Mouse (Mus musculus) lung, postnatal 0 days (tissue): ENCODE measurements around the gene Zfp458. TPM values are rescaled to one million over a fixed set of nuclear protein-coding genes. Genes with fewer than 3 reads are reported as not detected.
"Not testable (repeated sequence)": the region's sequence is repeated elsewhere in the genome, so short reads cannot be mapped to it uniquely, and the experiment has no call there.

ENCODE experiments used
- ATAC-seq: fragments of 200-750 bp; cut with Nextera tagmentation; 2 replicates; pipeline ENCODE4 v1.8.0; 2017; ENCODE audit warnings: moderate library complexity
- DNase-seq: peaks from one replicate; pipeline ENCODE4 v3.0.0-alpha.2; 2016; ENCODE audit warnings: low spot score
- H3K27ac ChIP-seq: fragments of 300-500 bp; sonication (generic); 2 replicates; pipeline ENCODE4 v1.5.1; 2014; ENCODE audit warnings: antibody characterized with exemption, mild to moderate bottlenecking, low read length, mixed read lengths
- H3K27me3 ChIP-seq: fragments of 300-500 bp; sonication (generic); replicated peaks from 2 replicates; pipeline ENCODE4 v1.6.1; 2014; ENCODE audit warnings: low read length, mixed read lengths; ENCODE audit not compliant: insufficient read depth
- H3K36me3 ChIP-seq: fragments of 300-500 bp; sonication (generic); 2 replicates; pipeline ENCODE4 v1.6.1; 2014; ENCODE audit warnings: low read length, mixed read lengths; ENCODE audit not compliant: insufficient read depth
- H3K4me1 ChIP-seq: fragments of 300-500 bp; sonication (generic); 2 replicates; pipeline ENCODE4 v1.6.1; 2014; ENCODE audit warnings: antibody characterized with exemption, low read depth, low read length, mixed read lengths; ENCODE audit not compliant: insufficient read depth
- H3K4me2 ChIP-seq: fragments of 300-500 bp; sonication (generic); replicated peaks from 2 replicates; pipeline ENCODE4 v1.6.1; 2014; ENCODE audit warnings: low read depth, mild to moderate bottlenecking, low read length, moderate library complexity, mixed read lengths
- H3K4me3 ChIP-seq: fragments of 300-500 bp; sonication (generic); 2 replicates; pipeline ENCODE4 v1.5.1; 2014; ENCODE audit warnings: low read depth, low read length
- H3K9ac ChIP-seq: fragments of 300-500 bp; sonication (generic); replicated peaks from 2 replicates; pipeline ENCODE4 v1.6.1; 2014; ENCODE audit warnings: low read depth, mild to moderate bottlenecking
- H3K9me3 ChIP-seq: fragments of 300-500 bp; sonication (generic); 2 replicates; pipeline ENCODE4 v1.6.1; 2016; ENCODE audit warnings: low read length, mixed read lengths
- CTCF ChIP-seq: IDR thresholded peaks from 2 replicates; pipeline ENCODE4 v1.5.1; 2016; ENCODE audit warnings: antibody characterized with exemption, mild to moderate bottlenecking
- EP300 ChIP-seq: IDR thresholded peaks from 2 replicates; pipeline ENCODE4 v1.6.1; 2016; ENCODE audit warnings: antibody characterized with exemption, mild to moderate bottlenecking, control low read depth
- WGBS: fragments of 180-500 bp; shearing (Covaris S2); extraction: QIAGEN DNeasy Blood & Tissue Kit; methylation state at CpG from one replicate; pipeline ENCODE4 v1.1.7; 2014; 5-methylcytosine and 5-hydroxymethylcytosine counted together
- polyA plus RNA-seq: library from polyadenylated mRNA; unstranded; fragments of >200 nt; fragmentation: Nextera tagmentation; extraction: Ambion mirVana; gene quantifications from 2 replicates; pipeline ENCODE4 v1.2.1, GENCODE M21; 2015

The Zfp458 gene
- 1.00 and 1.1 TPM in 2 replicates for polyA plus RNA-seq

GRCm38 (mm10) chr13:67278314-67278713 lies at the start of gene Zfp458:
Gene Zfp458 (minus strand): TSS chr13:67278466.
- Histone ChIP-seq H3K4me1 (no peaks in the 10 kb centered on the region), H3K9ac (no peak within 1 kb of the TSS), H3K36me3 (no peaks in the 10 kb centered on the region), H3K27me3 (no peaks in the 10 kb centered on the region), H3K9me3 (no peaks in the 10 kb centered on the region), H3K27ac (no peak within 1 kb of the TSS), H3K4me2 (no peak within 1 kb of the TSS), H3K4me3 (no peak within 1 kb of the TSS)
- DNase-seq (peak; percentile 62), ATAC-seq (peak; percentile 65)
- no peak for TF ChIP-seq CTCF
- TF ChIP-seq EP300, result no peak
- WGBS, result 36% methylated on average over 7 of the region's 7 CpGs

GRCm38 (mm10) chr13:67306718-67307117 lies 28.5 kb upstream of the Zfp458 start:
- peak overlapping the region; percentile 60; the same call in 1 of the 2 replicates for H3K9ac ChIP-seq
- H3K4me2 ChIP-seq, result peak overlapping the region; percentile 84
- DNase-seq (peak; percentile 8), ATAC-seq (peak; percentile 54)
- peak overlapping the region; percentile 64 for H3K4me3 ChIP-seq
- H3K4me1 ChIP-seq, result no peaks in the 10 kb centered on the region
- H3K36me3 ChIP-seq, result no peaks in the 10 kb centered on the region
- no peaks in the 10 kb centered on the region for H3K9me3 ChIP-seq
- no peak overlapping the region for H3K27ac ChIP-seq
- TF ChIP-seq CTCF (no peak), EP300 (no peak)
- WGBS, result 23% methylated on average over 5 of the region's 5 CpGs
- no peaks in the 10 kb centered on the region for H3K27me3 ChIP-seq

GRCm38 (mm10) chr13:67305822-67306672 lies 27.8 kb upstream of the Zfp458 start, which contains the start of gene Zfp457:
Gene Zfp457 (minus strand): TSS chr13:67306485.
- Histone ChIP-seq H3K9me3 (no peaks in the 10 kb centered on the region), H3K9ac (peak within 1 kb of the TSS; percentile 60), H3K4me3 (peak within 1 kb of the TSS; percentile 64), H3K4me1 (no peaks in the 10 kb centered on the region), H3K27ac (0 out of 2 replicates have a peak within 1 kb of the TSS, but pooled peaks have one; percentile 27), H3K36me3 (no peaks in the 10 kb centered on the region), H3K4me2 (peak within 1 kb of the TSS; percentile 84), H3K27me3 (no peaks in the 10 kb centered on the region)
- peak; percentile 7; the same call in 1 of the 2 replicates for TF ChIP-seq CTCF
- no peak for TF ChIP-seq EP300
- whole genome bisulfite sequencing, result 8% methylated on average over 16 of the region's 16 CpGs
- DNase-seq (peak; percentile 96), ATAC-seq (peak; percentile 98)

- 35% methylated on average over 8 of the region's 9 CpGs for WGBS
- not testable (repeated sequence) for H3K9me3 ChIP-seq, H3K4me1 ChIP-seq, H3K27me3 ChIP-seq, H3K36me3 ChIP-seq, DNase-seq, H3K27ac ChIP-seq
- Histone ChIP-seq H3K9ac (peak overlapping the region; percentile 68; the same call in 1 of the 2 replicates), H3K4me3 (peak overlapping the region; percentile 82), H3K4me2 (peak overlapping the region; percentile 68)
- ATAC-seq, result peak; percentile 37
Observed at GRCm38 (mm10) chr13:67269383-67270065, 8.7 kb downstream of the Zfp458 start.

GRCm38 (mm10) chr13:67268568-67269369 lies 9.5 kb downstream of the Zfp458 start:
- Histone ChIP-seq H3K9ac (peak overlapping the region; percentile 68), H3K36me3 (no peaks in the 10 kb centered on the region), H3K27me3 (no peaks in the 10 kb centered on the region), H3K4me2 (peak overlapping the region; percentile 68), H3K27ac (no peak overlapping the region), H3K4me1 (no peaks in the 10 kb centered on the region), H3K4me3 (peak overlapping the region; percentile 82), H3K9me3 (no peaks in the 10 kb centered on the region)
- ATAC-seq (peak; percentile 99), DNase-seq (peak; percentile 91)
- TF ChIP-seq CTCF (no peak), EP300 (no peak)
- WGBS, result 8% methylated on average over 18 of the region's 18 CpGs
